Mouse (Mus musculus) ES-E14 (cell line): Measurements from ENCODE around the gene Cradd. TPM values are rescaled to one million over a fixed set of nuclear protein-coding genes. Genes with fewer than 3 reads are reported as not detected.
A peak's percentile ranks its signal among the peaks of the same experiment; 100 is the strongest.

Experiments used
- DNase-seq: peaks from one replicate; pipeline ENCODE4 v3.0.0-alpha.2; 2013; ENCODE audit warnings: low read depth, low spot score
- H3K27ac ChIP-seq: 2 replicates; pipeline ENCODE4 v1.5.1; 2012; ENCODE audit warnings: low read depth, mild to moderate bottlenecking, low read length, moderate library complexity, mixed read lengths; ENCODE audit not compliant: poor library complexity, insufficient read depth, severe bottlenecking
- H3K36me3 ChIP-seq: 2 replicates; pipeline ENCODE4 v1.6.1; 2012; ENCODE audit warnings: mild to moderate bottlenecking, low read length, moderate library complexity, mixed read lengths; ENCODE audit not compliant: control insufficient read depth, poor library complexity, insufficient read depth, severe bottlenecking
- H3K4me1 ChIP-seq, 2 experiments: fragments of 150-350 bp in 1 of 2; sonication (generic) in 1 of 2; 2 replicates each; pipeline ENCODE4 v1.6.1; 2012; ENCODE audit warnings: low read length in 2 of 2, mild to moderate bottlenecking in 1 of 2, mixed read lengths in 1 of 2; ENCODE audit not compliant: control insufficient read depth in 2 of 2, insufficient read depth in 2 of 2, poor library complexity in 1 of 2
- H3K4me3 ChIP-seq, 2 experiments: fragments of 150-350 bp in 1 of 2; sonication (generic) in 1 of 2; 2 replicates each; pipeline ENCODE4 v1.5.1; 2012; ENCODE audit warnings: low read length in 2 of 2, low read depth in 1 of 2, mild to moderate bottlenecking in 1 of 2, mixed read lengths in 1 of 2; ENCODE audit not compliant: insufficient read depth in 1 of 2, poor library complexity in 1 of 2, severe bottlenecking in 1 of 2
- H3K9ac ChIP-seq: 2 replicates; pipeline ENCODE4 v1.6.1; 2012; ENCODE audit warnings: low read depth, mild to moderate bottlenecking, low read length, mixed read lengths; ENCODE audit not compliant: poor library complexity, insufficient read depth, severe bottlenecking
- H3K9me3 ChIP-seq: fragments of 150-350 bp; sonication (generic); 2 replicates; pipeline ENCODE4 v1.6.1; 2012; ENCODE audit warnings: low read depth, mild to moderate bottlenecking, low read length; ENCODE audit not compliant: control insufficient read depth, insufficient read depth
- CHD2 ChIP-seq: IDR thresholded peaks from 2 replicates; pipeline ENCODE4 v1.6.1; 2014; ENCODE audit warnings: mild to moderate bottlenecking, low read depth, low read length, inconsistent platforms
- HCFC1 ChIP-seq: IDR thresholded peaks from 2 replicates; pipeline ENCODE4 v1.6.1; 2012; ENCODE audit warnings: low read length, inconsistent platforms, borderline replicate concordance; ENCODE audit not compliant: insufficient read depth
- MAFK ChIP-seq: IDR thresholded peaks from 2 replicates; pipeline ENCODE4 v1.6.1; 2014; ENCODE audit warnings: mild to moderate bottlenecking, low read depth, low read length, inconsistent platforms; ENCODE audit not compliant: insufficient read depth
- ZC3H11A ChIP-seq: IDR thresholded peaks from 2 replicates; pipeline ENCODE4 v1.6.1; 2012; ENCODE audit warnings: low read depth, mild to moderate bottlenecking, inconsistent platforms, low read length, borderline replicate concordance
- ZNF384 ChIP-seq: IDR thresholded peaks from 2 replicates; pipeline ENCODE4 v1.6.1; 2012; ENCODE audit warnings: low read depth, low read length, inconsistent platforms
- in situ Hi-C, 2 experiments: fragments of 600-800 bp; cut with MboI; formaldehyde crosslinking; loops; one replicate each; pipeline ENCODE4 v1.15.1; 2025; ENCODE audit warnings: low sequenced_read_pairs in 2 of 2, inconsistent platforms in 1 of 2; ENCODE audit not compliant: unreplicated experiment in 2 of 2
- total RNA-seq: library from RNA; depleted of rRNA; stranded (reverse); fragments of 300-350 nt; gene quantifications from 2 replicates; pipeline ENCODE4 v1.2.3, GENCODE M21; 2012

Gene Cradd
- total RNA-seq, 1 experiment, result 8.4 TPM

DNA sequence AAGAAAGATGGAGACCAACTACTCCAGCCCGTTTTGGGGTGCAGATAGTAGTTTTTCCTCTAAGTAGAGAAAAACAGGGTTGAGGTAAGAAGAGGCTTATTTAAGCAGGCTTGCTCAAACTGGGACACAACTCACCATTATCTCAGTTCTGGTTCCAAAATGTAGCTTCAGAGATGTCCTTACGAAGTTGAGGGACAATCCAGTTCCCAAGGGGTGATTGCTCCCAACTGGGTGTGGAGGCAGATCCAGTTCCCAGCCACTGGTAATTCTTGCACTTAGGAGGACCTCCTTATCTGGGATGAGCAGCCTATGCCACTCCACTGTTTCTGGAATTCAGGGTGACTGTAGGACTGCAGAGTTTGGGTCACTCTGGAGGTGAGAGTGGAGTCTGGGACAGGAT is 159.0 kb downstream of the Cradd start:
- DNase-seq, result no peak
- H3K36me3 ChIP-seq, result no peaks in the 10 kb centered on the region
- TF ChIP-seq ZC3H11A, result no peak
- no peak for TF ChIP-seq CHD2
- no peak for TF ChIP-seq MAFK
- no peak for TF ChIP-seq ZNF384
- TF ChIP-seq HCFC1, result no peak
- in situ Hi-C loops, result loop anchor here in 1 of 2 experiments (25.0 kb wide), 1 partner anchor 178 kb away; no protein-coding TSS in a partner anchor
- H3K9me3 ChIP-seq, result no peaks in the 10 kb centered on the region
- no peak overlapping the region for H3K27ac ChIP-seq
- no peak overlapping the region for H3K9ac ChIP-seq
- peaks cover 3% of the 10 kb centered on the region in 2 experiments; a peak in 2 of 4 replicates for H3K4me1 ChIP-seq
- H3K4me3 ChIP-seq, result no peak overlapping the region

- DNase-seq, result no peak
Measured at GRCm38 (mm10) chr10:95162691-95163374, 161.1 kb downstream of the Cradd start.

GRCm38 (mm10) chr10:95159675-95160256 is 164.2 kb downstream of the Cradd start:
- in situ Hi-C loops, result loop anchor here in 1 of 2 experiments (25.0 kb wide), 1 partner anchor 172 kb away; no protein-coding TSS in a partner anchor
- H3K9me3 ChIP-seq, result no peaks in the 10 kb centered on the region
- peaks cover 3% of the 10 kb centered on the region in 2 experiments; a peak in 2 of 4 replicates for H3K4me1 ChIP-seq
- TF ChIP-seq MAFK (no peak), HCFC1 (no peak), ZNF384 (no peak), ZC3H11A (no peak), CHD2 (no peak)
- H3K4me3 ChIP-seq, result no peak overlapping the region
- no peak overlapping the region for H3K9ac ChIP-seq
- no peak overlapping the region for H3K27ac ChIP-seq
- no peak for DNase-seq
- no peaks in the 10 kb centered on the region for H3K36me3 ChIP-seq

More at GRCm38 (mm10) chr10:95162691-95163374, 161.1 kb downstream of the Cradd start:
- Histone ChIP-seq H3K9me3 (no peaks in the 10 kb centered on the region), H3K4me3 (no peak overlapping the region), H3K4me1 (peaks cover 3% of the 10 kb centered on the region in 2 experiments; a peak in 2 of 4 replicates), H3K36me3 (no peaks in the 10 kb centered on the region), H3K9ac (no peak overlapping the region), H3K27ac (no peak overlapping the region)
- TF ChIP-seq HCFC1 (no peak), ZC3H11A (no peak), MAFK (no peak), ZNF384 (no peak)
- in situ Hi-C loops, result loop anchor here in 1 of 2 experiments (25.0 kb wide), 1 partner anchor 176 kb away; no protein-coding TSS in a partner anchor

GRCm38 (mm10) chr10:95156410-95156809 is 167.5 kb downstream of the Cradd start:
- no peak overlapping the region for H3K27ac ChIP-seq
- peak; percentile 60 for DNase-seq
- H3K9ac ChIP-seq, result no peak overlapping the region
- no peak overlapping the region for H3K4me3 ChIP-seq
- H3K36me3 ChIP-seq, result no peaks in the 10 kb centered on the region
- TF ChIP-seq ZC3H11A (peak; percentile 89; the same call in 1 of the 2 replicates), HCFC1 (no peak)
- H3K4me1 ChIP-seq, result no peaks in the 10 kb centered on the region; a peak in 1 of 4 replicates
- H3K9me3 ChIP-seq, result no peaks in the 10 kb centered on the region
- in situ Hi-C loops, result loop anchor here in 1 of 2 experiments (25.0 kb wide), 1 partner anchor 169 kb away; no protein-coding TSS in a partner anchor

DNA sequence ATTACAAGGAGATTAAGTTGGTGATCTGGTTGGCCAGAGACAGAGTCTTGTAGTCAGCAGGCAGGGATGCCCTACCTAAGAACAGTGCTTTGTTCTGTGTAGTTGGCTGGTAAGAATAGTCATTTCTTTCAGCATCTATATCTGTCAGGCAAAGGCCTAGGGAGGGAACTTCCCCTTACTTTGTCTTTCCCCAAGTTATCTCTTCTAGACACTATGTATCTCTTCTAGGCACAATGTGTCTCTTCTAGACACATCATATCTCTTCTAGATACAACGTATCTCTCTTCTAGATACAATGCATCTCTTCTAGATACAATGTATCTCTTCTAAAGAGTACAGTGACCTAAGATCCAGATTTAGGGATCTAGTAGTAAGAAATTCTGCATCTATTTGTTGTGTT is 169.3 kb downstream of the Cradd start:
- in situ Hi-C loops, result loop anchor here in 1 of 2 experiments (25.0 kb wide), 1 partner anchor 167 kb away; no protein-coding TSS in a partner anchor
- no peak for DNase-seq
- Histone ChIP-seq H3K27ac (no peak overlapping the region), H3K9ac (no peak overlapping the region), H3K4me3 (no peak overlapping the region), H3K36me3 (no peaks in the 10 kb centered on the region), H3K9me3 (no peaks in the 10 kb centered on the region), H3K4me1 (no peaks in the 10 kb centered on the region; a peak in 1 of 4 replicates)
- no peak for TF ChIP-seq ZC3H11A
- no peak for TF ChIP-seq HCFC1
- TF ChIP-seq CHD2, result no peak
- no peak for TF ChIP-seq MAFK
- no peak for TF ChIP-seq ZNF384
